Mouse (Mus musculus) G1E (cell line): Measurements from ENCODE around the gene Ttc28.

Experiments used
- CTCF ChIP-seq: IDR thresholded peaks from 2 replicates; pipeline ENCODE4 v1.5.1; 2012; ENCODE audit warnings: low read depth, low read length, inconsistent platforms, mixed read lengths
- GATA1 ChIP-seq: IDR thresholded peaks from 2 replicates; pipeline ENCODE4 v1.6.1; 2012; ENCODE audit warnings: borderline replicate concordance, low read length, inconsistent platforms, mixed read lengths
- POLR2AphosphoS5 ChIP-seq: IDR thresholded peaks from 2 replicates; pipeline ENCODE4 v1.6.1; 2012; ENCODE audit warnings: low read depth, low read length, inconsistent platforms; ENCODE audit not compliant: insufficient replicate concordance
- TAL1 ChIP-seq: conservative IDR thresholded peaks from 2 replicates; pipeline ENCODE4 v1.6.1; 2012; ENCODE audit warnings: low read depth, low read length, inconsistent platforms, mixed read lengths

DNA sequence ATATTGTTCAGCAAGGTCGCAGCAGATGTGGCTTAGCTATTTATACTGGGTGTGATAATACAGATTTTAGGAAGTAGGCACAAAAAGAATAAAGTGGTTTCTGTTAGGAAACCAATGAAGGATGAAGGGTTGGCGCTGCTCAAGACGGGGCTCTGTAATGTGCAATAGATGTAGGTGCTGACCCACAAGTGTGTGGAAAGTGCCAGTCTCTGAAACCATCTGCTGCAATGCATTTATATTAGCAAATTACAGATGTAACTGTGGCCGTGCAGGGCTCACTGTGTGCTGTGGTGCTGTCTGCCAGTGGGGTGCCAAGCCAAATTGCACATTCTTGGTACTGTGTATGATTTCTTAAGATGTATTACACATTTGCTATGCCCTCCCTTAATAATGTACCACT, 81.3 kb downstream of the Ttc28 start:
- no peak for TF ChIP-seq CTCF
- TF ChIP-seq GATA1: no peak
- no peak for TF ChIP-seq TAL1
- no peak for TF ChIP-seq POLR2AphosphoS5
